Mouse (Mus musculus) effector memory CD4-positive, alpha-beta T cell, adult 7 months (primary cell): ENCODE results near the gene Tsga13. TPM values are rescaled to one million over a fixed set of nuclear protein-coding genes. Genes with fewer than 3 reads are reported as not detected.

Source experiments
- polyA plus RNA-seq: library from polyadenylated mRNA; unstranded; fragments of 100-300 nt; shearing (Covaris generic); gene quantifications from one replicate; pipeline ENCODE4 v1.2.1, GENCODE M21; 2017

The Tsga13 gene
- polyA plus RNA-seq, result not detected

DNA sequence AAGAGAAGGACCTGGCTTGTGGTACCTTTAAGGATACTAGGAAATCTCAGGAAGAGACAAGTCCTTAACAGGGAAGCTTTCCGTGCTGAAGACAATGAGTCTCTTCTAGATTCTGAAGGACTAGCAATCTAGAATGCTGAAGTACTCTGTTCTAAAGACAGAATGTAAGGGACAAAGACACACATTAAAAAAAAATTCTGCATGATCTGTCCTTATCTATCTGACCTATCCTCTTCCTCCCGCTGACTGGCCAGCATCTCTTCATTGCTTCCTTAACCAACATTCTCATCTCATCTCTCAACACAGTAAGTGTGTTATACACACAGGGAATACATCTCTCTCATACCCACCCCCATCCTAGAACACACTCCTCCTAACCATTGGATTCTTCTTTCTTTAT lies at the start of gene Tsga13:
Gene Tsga13, minus strand, starts transcription at position 101 of the 400 bp plus-strand sequence.

DNA sequence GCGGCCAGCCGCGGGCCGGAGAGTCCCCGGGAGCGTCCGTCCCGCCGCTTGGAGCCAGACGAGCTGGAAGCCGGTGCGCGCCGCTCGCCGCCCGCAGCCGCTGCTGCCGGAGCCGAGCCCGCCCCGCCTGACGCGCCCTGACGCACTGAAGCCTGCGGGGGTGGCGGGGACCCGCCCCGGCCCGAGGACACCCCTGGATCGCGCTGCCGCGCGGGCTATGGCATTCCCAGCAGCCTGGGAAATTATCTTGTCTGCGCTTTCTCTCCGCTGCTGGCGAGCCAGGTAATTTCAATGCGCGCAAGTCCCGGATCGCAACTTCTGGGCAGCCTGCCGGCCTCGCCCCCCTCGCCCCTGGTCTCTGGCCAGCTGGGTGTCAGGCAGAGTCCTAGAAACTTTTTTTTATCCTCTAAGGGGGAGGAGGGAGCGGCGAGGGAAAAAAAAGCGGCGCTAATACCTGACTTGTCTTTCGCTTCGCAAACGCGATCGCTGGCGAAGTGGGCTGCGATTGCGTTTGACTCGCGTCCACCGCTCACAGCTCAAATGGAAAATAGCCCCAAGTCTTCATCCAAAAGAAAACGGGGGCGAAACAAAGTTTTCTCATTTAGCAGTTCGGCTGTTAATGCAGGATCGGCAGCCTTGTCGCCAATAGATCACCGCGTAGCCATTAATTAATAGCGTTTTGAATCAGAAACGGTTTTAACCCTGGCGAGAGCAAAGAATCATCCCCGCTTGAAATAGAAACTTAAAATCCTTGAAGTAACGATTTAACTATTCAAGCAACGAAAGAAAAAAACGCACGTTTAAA lies 43.6 kb upstream of the Tsga13 start, which contains the start of gene Klf14:
Gene Klf14, minus strand, starts transcription at position 343 of the 805 bp plus-strand sequence.

DNA sequence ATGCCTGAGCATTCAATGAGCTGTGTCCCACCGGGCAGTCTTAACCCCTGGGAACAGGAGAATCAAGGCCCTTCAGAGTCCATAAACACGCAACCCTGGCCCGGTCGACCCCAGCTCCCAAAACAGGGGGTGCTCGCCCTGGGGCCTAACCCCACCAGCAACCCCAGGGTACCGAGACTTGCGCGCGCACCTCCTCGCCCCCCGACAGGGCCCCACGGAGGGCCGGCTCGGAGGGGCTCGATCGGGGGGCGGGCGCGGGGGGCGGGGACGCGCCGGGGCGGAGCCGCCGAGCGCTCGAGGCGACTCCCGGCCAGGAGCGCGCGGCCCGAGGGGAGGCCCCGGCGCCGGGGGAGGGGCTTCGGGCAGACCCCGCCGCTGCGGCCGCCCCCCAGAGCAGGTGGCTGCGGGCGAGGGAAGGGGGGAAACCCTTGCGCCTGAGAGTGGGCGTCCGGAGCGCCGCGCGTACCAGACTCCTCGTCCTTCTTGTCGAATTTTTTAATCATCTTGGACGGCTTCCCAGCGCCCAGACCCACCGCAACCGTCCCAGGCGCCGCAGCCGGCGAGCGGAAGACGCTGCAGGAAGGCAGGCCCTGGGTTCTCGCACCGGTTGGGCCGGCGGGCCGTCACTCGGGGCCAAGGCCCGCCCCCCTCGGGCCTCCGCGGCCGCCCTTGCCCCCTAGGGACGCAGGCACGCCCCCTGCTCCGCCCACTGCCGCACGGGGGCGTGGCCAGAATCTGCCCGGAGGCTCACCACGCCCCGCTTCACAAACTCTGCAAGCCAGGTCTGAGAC lies 19.0 kb downstream of the Tsga13 start, which contains the start of gene Copg2:
Gene Copg2, minus strand, starts transcription at position 600 of the 791 bp plus-strand sequence.

Other genes starting within 250 kb of the Tsga13 start
- 11.1 TPM for gene Cep41, start 221.8 kb downstream of the Tsga13 start, polyA plus RNA-seq
- 11.9 TPM for gene Mest, start 192.0 kb downstream of the Tsga13 start, polyA plus RNA-seq
- 25.4 TPM for gene Copg2, start 18.8 kb downstream of the Tsga13 start, polyA plus RNA-seq
- not detected for gene Klf14, start 43.5 kb upstream of the Tsga13 start, polyA plus RNA-seq